Mouse (Mus musculus): Measurements from ENCODE around the gene Pds5a. TPM values are rescaled to one million over a fixed set of nuclear protein-coding genes. Genes with fewer than 3 reads are reported as not detected.
"Not testable (repeated sequence)": the region's sequence is repeated elsewhere in the genome, so short reads cannot be mapped to it uniquely, and the experiment has no call there.

Gene Pds5a
- polyA plus RNA-seq, 1 experiment, result 61.9 TPM

GRCm38 (mm10) chr5:65697486-65697835, 612 bp downstream of the Pds5a start:
- DNase-seq (ENCODE audit: extremely low spot score in 1 of 2, low spot score in 1 of 2), result no peak

GRCm38 (mm10) chr5:65696821-65697485, 1.1 kb downstream of the Pds5a start:
- DNase-seq (ENCODE audit: extremely low spot score in 1 of 2, low spot score in 1 of 2), result peak; percentile 61 to 79

- not testable (repeated sequence) for DNase-seq (ENCODE audit: extremely low spot score in 1 of 2, low spot score in 1 of 2)
Measured at GRCm38 (mm10) chr5:65694076-65694475, 4.0 kb downstream of the Pds5a start.

- DNase-seq (ENCODE audit: extremely low spot score in 1 of 2, low spot score in 1 of 2), result no peak
Measured at GRCm38 (mm10) chr5:65693018-65693417, 5.1 kb downstream of the Pds5a start.

- no peak for DNase-seq (ENCODE audit: extremely low spot score in 1 of 2, low spot score in 1 of 2)
Measured at GRCm38 (mm10) chr5:65688806-65689205, 9.3 kb downstream of the Pds5a start.

- DNase-seq (ENCODE audit: extremely low spot score in 1 of 2, low spot score in 1 of 2), result no peak
Measured at GRCm38 (mm10) chr5:65686806-65687205, 11.3 kb downstream of the Pds5a start.

- peak in 1 of 2 experiments; percentile 18 for DNase-seq (ENCODE audit: extremely low spot score in 1 of 2, low spot score in 1 of 2)
Measured at GRCm38 (mm10) chr5:65678826-65679225, 19.2 kb downstream of the Pds5a start.

GRCm38 (mm10) chr5:65672162-65672561, 25.9 kb downstream of the Pds5a start:
- DNase-seq (ENCODE audit: extremely low spot score in 1 of 2, low spot score in 1 of 2), result no peak

GRCm38 (mm10) chr5:65667644-65668043, 30.4 kb downstream of the Pds5a start:
- DNase-seq (ENCODE audit: extremely low spot score in 1 of 2, low spot score in 1 of 2), result no peak

GRCm38 (mm10) chr5:65665370-65665769, 32.7 kb downstream of the Pds5a start:
- no peak for DNase-seq (ENCODE audit: extremely low spot score in 1 of 2, low spot score in 1 of 2)

- no peak for DNase-seq (ENCODE audit: extremely low spot score in 1 of 2, low spot score in 1 of 2)
Measured at GRCm38 (mm10) chr5:65661958-65662357, 36.1 kb downstream of the Pds5a start.

GRCm38 (mm10) chr5:65653786-65654185, 44.3 kb downstream of the Pds5a start:
- DNase-seq (ENCODE audit: extremely low spot score in 1 of 2, low spot score in 1 of 2), result no peak

- DNase-seq (ENCODE audit: extremely low spot score in 1 of 2, low spot score in 1 of 2), result no peak
Measured at GRCm38 (mm10) chr5:65638896-65639295, 59.2 kb downstream of the Pds5a start.

GRCm38 (mm10) chr5:65624340-65624739, 73.7 kb downstream of the Pds5a start:
- DNase-seq (ENCODE audit: extremely low spot score in 1 of 2, low spot score in 1 of 2), result no peak

- DNase-seq (ENCODE audit: extremely low spot score in 1 of 2, low spot score in 1 of 2), result no peak
Measured at GRCm38 (mm10) chr5:65613152-65613924, 84.7 kb downstream of the Pds5a start.

GRCm38 (mm10) chr5:65610541-65610940, 87.5 kb downstream of the Pds5a start:
- DNase-seq (ENCODE audit: extremely low spot score in 1 of 2, low spot score in 1 of 2), result no peak

GRCm38 (mm10) chr5:65609769-65610168, 88.3 kb downstream of the Pds5a start:
- DNase-seq (ENCODE audit: extremely low spot score in 1 of 2, low spot score in 1 of 2), result no peak

- no peak for DNase-seq (ENCODE audit: extremely low spot score in 1 of 2, low spot score in 1 of 2)
Measured at GRCm38 (mm10) chr5:65606820-65607219, 91.3 kb downstream of the Pds5a start.

GRCm38 (mm10) chr5:65599681-65600080, 98.4 kb downstream of the Pds5a start:
- no peak for DNase-seq (ENCODE audit: extremely low spot score in 1 of 2, low spot score in 1 of 2)

- no peak for DNase-seq (ENCODE audit: extremely low spot score in 1 of 2, low spot score in 1 of 2)
Measured at GRCm38 (mm10) chr5:65592421-65592820, 105.7 kb downstream of the Pds5a start.

- no peak for DNase-seq (ENCODE audit: extremely low spot score in 1 of 2, low spot score in 1 of 2)
Measured at GRCm38 (mm10) chr5:65590199-65590598, 107.9 kb downstream of the Pds5a start.

GRCm38 (mm10) chr5:65586291-65586690, 111.8 kb downstream of the Pds5a start:
- DNase-seq (ENCODE audit: extremely low spot score in 1 of 2, low spot score in 1 of 2), result no peak
